Mouse (Mus musculus): Measurements from ENCODE around the gene Klrg1.

GRCm38 (mm10) chr6:122294290-122294689 is 11.6 kb upstream of the Klrg1 start:
- TF ChIP-seq CTCF (conservative IDR thresholded peaks at IDR 0.05; ENCODE audit: insufficient read depth, insufficient read length, low read depth, low read length) = no peak
- no peak for TF ChIP-seq POLR2A (IDR thresholded peaks at IDR 0.05; ENCODE audit: low read depth, low read length)
